Comparison of ENCODE assay signal across 1 mouse cellular context in the genomic region with DNA sequence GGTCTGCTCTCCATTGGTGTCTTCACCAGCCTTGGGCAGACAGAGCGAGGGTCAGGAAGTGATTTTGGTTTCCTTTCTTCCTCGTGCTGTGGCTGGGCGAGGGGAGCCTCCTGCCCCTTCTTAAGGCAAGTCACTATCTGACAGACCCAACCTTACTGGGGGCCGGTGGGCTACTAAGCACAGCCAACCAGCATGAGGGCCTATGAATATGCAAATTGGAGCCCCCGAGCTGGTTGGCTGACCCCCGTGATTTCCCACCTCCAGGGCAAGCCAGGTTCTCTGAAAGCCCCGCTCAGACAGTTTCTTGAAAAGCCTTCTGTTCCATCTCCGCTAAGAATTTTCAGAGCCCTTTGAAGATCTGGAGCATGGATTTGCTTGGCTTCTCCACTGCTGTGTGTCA.
TF ChIP-seq lines count a peak whose summit lies in the region.

No protein-coding gene starts in this region.

TF ChIP-seq in CH12.LX, 34 proteins besides CTCF, POLR2A, EP300 and RAD21 (continued from another document):
- 0 out of 2 replicates have a peak, but pooled peaks have one; percentile 24 for TF ChIP-seq IRF4 (IDR thresholded peaks at IDR 0.05; ENCODE audit: low read depth, low read length)
- peak; percentile 66; the same call in 1 of the 2 replicates for TF ChIP-seq MYC (IDR thresholded peaks at IDR 0.05; ENCODE audit: low read depth, low read length)
- peak; percentile 24 for TF ChIP-seq SIN3A (IDR thresholded peaks at IDR 0.05; ENCODE audit: low read length)
- TF ChIP-seq NELFE (IDR thresholded peaks at IDR 0.05; ENCODE audit: low read depth, low read length) = peak; percentile 84
- no peak; the same call in 1 of the 2 replicates for TF ChIP-seq ZMIZ1 (IDR thresholded peaks at IDR 0.05; ENCODE audit: low read depth, low read length)
- no peak for TF ChIP-seq MAFK (IDR thresholded peaks at IDR 0.05; ENCODE audit: insufficient replicate concordance, low read length)
- TF ChIP-seq ELF1 (IDR thresholded peaks at IDR 0.05; ENCODE audit: low read depth, low read length) = peak; percentile 53
- TF ChIP-seq BHLHE40 (IDR thresholded peaks at IDR 0.05; ENCODE audit: low read depth, low read length) = peak; percentile 37
- no peak for TF ChIP-seq RCOR1 (conservative IDR thresholded peaks at IDR 0.05; ENCODE audit: low read depth, low read length)
- TF ChIP-seq TCF12 (IDR thresholded peaks at IDR 0.05; ENCODE audit: low read depth, low read length) = peak; percentile 60; the same call in 1 of the 2 replicates
- 0 out of 2 replicates have a peak, but pooled peaks have one; percentile 52 for TF ChIP-seq POLR2AphosphoS2 (IDR thresholded peaks at IDR 0.05; ENCODE audit: low read depth, low read length)
- no peak for TF ChIP-seq JUND (conservative IDR thresholded peaks at IDR 0.05; ENCODE audit: low read depth, low read length)
- TF ChIP-seq TBP (conservative IDR thresholded peaks at IDR 0.05; ENCODE audit: low read depth, low read length) = peak; percentile 79; the same call in 1 of the 2 replicates
- TF ChIP-seq ETS1 (conservative IDR thresholded peaks at IDR 0.05; ENCODE audit: low read depth, low read length) = no peak; the same call in 1 of the 2 replicates
- TF ChIP-seq USF2 (conservative IDR thresholded peaks at IDR 0.05; ENCODE audit: low read depth, low read length) = no peak
- TF ChIP-seq MAZ (IDR thresholded peaks at IDR 0.05; ENCODE audit: low read depth, low read length) = peak; percentile 55; the same call in 1 of the 2 replicates
- TF ChIP-seq NRF1 (IDR thresholded peaks at IDR 0.05; ENCODE audit: low read depth, low read length) = no peak
- TF ChIP-seq UBTF (IDR thresholded peaks at IDR 0.05; ENCODE audit: low read depth, low read length) = no peak
- TF ChIP-seq PAX5 (IDR thresholded peaks at IDR 0.05; ENCODE audit: low read length) = no peak
- TF ChIP-seq MEF2A (IDR thresholded peaks at IDR 0.05; ENCODE audit: borderline replicate concordance, low read depth, low read length) = no peak
- TF ChIP-seq USF1 (IDR thresholded peaks at IDR 0.05; ENCODE audit: low read depth, low read length) = no peak
- no peak for TF ChIP-seq ZKSCAN1 (IDR thresholded peaks at IDR 0.05; ENCODE audit: borderline replicate concordance, low read depth, low read length)
TF ChIP-seq in CH12.LX: peak in this region for 12.
